Mouse (Mus musculus) gastrocnemius, adult 2 months (tissue): Measurements from ENCODE around the gene Jpt2. TPM values are rescaled to one million over a fixed set of nuclear protein-coding genes. Genes with fewer than 3 reads are reported as not detected.
A peak's percentile ranks its signal among the peaks of the same experiment; 100 is the strongest.
"Not testable (repeated sequence)": the region's sequence is repeated elsewhere in the genome, so short reads cannot be mapped to it uniquely, and the experiment has no call there.

Experiments
- DNase-seq: peaks from one replicate; pipeline ENCODE4 v3.0.0; 2022
- H3K27ac ChIP-seq: fragments of 200-600 bp; 2 replicates; pipeline ENCODE4 v1.8.1; 2022; ENCODE audit warnings: mild to moderate bottlenecking
- H3K4me3 ChIP-seq: fragments of 200-600 bp; 2 replicates; pipeline ENCODE4 v1.8.1; 2022; ENCODE audit warnings: mild to moderate bottlenecking, moderate library complexity
- CTCF ChIP-seq: fragments of 200-600 bp; IDR thresholded peaks from 2 replicates; pipeline ENCODE4 v1.8.1; 2022; ENCODE audit warnings: antibody characterized with exemption, mild to moderate bottlenecking, moderate library complexity
- intact Hi-C: fragments of 180-260 bp; cut with DNase I; formaldehyde crosslinking; loops from one replicate; pipeline ENCODE4 v1.15.1; 2025
- long read RNA-seq, 2 experiments: library from polyadenylated mRNA; stranded (forward); transcript quantifications; one replicate each; pipeline ENCODE4 v2.0.0; 2021
- total RNA-seq, 2 experiments: library from RNA; stranded (reverse); gene quantifications; 2 replicates each; pipeline ENCODE4 v1.2.3; 2021

Gene Jpt2
- 1 to 10 TPM; 5.3 to 6.8 TPM for total RNA-seq
- long read RNA-seq, experiment 1, transcript Jpt2-201 (5 exons, 2,672 nt) = major isoform, 15 of 18 reads
- long read RNA-seq, experiment 1, partial matches to known transcripts = 0 of 18 reads
- long read RNA-seq, experiment 1, other reads (novel, unspliced or antisense) = 2 of 18 reads
- long read RNA-seq, experiment 2, transcript Jpt2-201 (5 exons, 2,672 nt) = major isoform, 13 of 13 reads
- long read RNA-seq, experiment 2, partial matches to known transcripts = 0 of 13 reads
- long read RNA-seq, experiment 2, other reads (novel, unspliced or antisense) = 0 of 13 reads

DNA sequence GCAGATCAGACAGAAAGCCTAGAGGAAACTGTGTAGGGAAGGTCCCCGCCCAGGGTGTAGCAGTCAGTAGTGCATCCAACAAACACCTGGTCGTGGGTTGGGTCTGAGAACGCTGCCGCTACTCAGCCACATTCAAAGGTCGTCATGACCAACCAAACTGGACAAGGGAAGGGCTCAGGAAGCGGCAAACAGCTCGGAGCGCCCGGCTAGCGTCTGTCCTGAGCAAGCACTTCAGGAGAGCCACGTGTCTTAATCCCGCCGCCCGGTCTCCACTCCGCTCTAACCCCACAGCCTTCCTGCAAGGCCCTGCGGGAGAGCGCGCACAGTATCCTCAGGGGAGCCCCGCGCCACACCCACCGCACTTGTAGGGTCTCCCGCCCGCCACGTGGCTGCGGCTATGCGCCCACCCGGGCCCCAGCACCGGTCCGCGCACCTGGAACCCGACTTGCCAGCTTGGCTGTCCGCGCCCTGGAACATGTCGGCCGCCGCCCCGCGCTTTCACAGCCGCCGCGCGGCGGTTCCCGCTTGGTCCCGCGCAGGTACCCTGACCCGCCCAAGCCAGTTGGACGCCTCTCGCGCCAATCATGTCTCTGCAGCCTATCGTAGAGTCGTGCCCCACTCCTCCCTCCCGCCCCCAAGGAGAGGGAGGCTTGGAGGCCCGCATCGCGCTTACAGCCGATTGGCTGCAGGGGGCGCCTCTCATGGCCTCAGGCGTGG lies at the start of gene Jpt2:
Gene Jpt2, minus strand, starts transcription at position 555 of the 717 bp plus-strand sequence.
- H3K4me3 ChIP-seq = peak within 1 kb of the TSS; percentile 94
- intact Hi-C loops = no loop called here
- DNase-seq = peak; percentile 99
- peak; percentile 26 for TF ChIP-seq CTCF
- peak within 1 kb of the TSS; percentile 78 for H3K27ac ChIP-seq

DNA sequence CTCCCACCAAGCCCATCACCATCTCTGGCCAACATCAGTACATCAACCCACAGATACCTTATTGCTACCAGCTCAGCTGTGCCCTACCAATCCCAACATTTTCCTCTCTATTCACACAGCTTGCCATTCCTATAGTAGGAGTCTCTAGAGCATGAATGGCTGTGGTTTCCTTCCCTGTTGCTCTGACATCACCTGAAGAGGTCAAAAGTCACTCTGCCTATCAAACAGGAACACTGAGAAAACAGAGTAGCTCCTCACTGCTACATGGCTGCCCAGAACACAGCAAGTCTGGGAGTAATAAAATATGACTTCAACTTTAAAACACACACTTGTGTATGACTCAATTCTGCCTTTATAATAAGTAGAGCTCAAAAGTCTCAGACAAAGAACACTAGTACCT lies 47.0 kb upstream of the Jpt2 start:
- Histone ChIP-seq H3K27ac (no peak overlapping the region), H3K4me3 (no peak overlapping the region)
- intact Hi-C loops = no loop called here
- no peak for TF ChIP-seq CTCF
- no peak for DNase-seq

DNA sequence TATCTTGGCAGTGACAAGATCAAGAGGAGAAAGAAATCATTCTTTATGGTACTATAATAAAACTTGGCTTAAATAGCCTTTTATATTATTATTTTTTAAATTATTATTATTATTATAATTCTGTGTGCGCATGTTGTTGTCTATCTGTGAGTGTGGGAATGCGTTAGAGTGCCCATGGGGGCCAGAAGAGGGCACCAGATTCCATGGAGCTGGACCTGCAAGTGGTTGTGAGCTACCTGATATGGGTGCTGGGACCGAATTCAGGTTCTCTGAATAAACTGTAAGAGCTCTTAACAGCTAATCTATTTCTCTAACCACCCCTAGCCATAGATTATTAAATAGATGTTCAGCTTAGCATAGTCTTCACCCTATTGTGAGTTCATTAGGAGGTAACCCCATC lies 44.6 kb upstream of the Jpt2 start:
- no peak for DNase-seq
- Histone ChIP-seq H3K4me3 (no peak overlapping the region), H3K27ac (no peak overlapping the region)
- peak; percentile 44 for TF ChIP-seq CTCF
- intact Hi-C loops = no loop called here

DNA sequence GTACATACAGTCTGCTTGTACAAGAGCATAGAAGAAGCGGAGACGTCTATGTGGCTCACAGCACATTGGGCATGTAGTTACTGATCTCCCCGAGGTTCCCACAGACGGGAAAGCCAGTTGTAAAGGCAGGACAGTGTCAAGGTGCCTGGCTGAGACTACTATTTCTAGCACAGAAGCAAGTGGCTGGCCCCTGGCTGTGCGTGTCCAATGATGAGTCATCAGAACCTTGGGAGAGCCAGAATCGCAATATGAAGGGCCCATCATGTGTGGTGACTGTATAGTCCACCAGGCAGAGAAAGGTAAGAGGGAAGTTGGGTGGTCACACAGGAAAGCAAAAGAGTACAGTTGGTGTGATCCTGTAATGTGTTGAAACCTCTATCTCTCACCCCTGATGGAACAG lies 34.2 kb upstream of the Jpt2 start:
- H3K27ac ChIP-seq = no peak overlapping the region
- no peak for TF ChIP-seq CTCF
- H3K4me3 ChIP-seq = no peak overlapping the region
- DNase-seq = no peak
- intact Hi-C loops = no loop called here

DNA sequence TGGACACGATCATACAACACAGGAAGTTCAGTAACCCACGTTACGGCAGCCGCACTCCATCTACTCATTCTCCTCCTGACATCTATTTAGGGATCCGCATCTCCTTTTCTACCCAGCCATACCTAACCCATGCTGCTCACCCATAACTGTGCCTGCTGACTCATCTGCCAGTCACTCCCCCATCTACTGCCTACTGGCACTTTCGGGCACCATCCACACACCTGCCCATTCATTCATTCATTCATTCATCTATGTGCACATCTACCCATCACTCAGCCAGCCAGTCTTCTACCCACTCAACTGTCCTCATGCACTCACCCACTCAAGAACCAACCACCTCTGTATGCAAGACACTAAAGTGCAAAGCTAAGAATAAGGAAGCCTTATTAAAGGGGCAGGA lies 26.7 kb upstream of the Jpt2 start:
- H3K27ac ChIP-seq = no peak overlapping the region
- TF ChIP-seq CTCF = no peak
- no peak for DNase-seq
- intact Hi-C loops = no loop called here
- no peak overlapping the region for H3K4me3 ChIP-seq

DNA sequence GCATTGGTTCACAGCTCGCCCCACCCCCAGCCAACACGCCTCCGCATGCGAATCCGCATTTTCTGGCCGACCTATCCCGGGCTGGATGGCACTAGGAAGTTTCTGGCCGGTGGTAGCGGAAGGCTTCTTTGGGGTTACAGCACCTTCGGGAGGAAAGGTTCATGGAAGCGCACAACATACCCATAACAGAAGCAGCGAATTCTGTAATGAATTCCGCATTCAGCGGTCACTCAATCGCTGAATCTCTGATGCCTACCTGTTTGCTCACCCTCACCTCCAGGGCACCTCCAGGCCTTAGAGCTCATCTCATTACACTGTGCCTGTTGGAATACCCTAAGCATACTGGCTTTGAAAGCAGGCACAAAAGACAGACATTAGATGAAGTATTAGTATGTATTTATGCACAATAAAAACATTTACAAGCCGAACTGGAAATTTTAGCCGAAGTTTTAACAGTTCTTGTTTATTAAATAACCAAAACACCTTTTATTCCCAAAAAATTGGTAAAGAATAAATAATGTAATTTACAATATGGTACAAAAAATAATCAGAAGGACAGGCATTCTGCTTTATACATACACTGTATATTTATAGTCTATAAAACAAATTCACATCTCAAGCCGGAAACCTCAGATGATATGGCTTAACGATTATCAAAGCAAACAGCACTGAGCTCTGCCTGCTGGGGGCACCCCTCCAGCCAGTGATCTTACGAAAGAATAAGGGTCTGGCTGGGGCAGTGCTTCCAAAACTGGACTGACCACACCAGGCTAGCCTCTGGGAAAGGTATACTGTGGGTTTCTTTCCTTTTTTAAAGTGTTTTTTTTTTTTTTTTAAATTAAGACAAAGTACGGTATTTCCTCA lies 595 bp upstream of the Jpt2 start:
- intact Hi-C loops = no loop called here
- TF ChIP-seq CTCF = no peak
- DNase-seq = no peak
- Histone ChIP-seq H3K4me3 (peak overlapping the region; percentile 94), H3K27ac (peak overlapping the region; percentile 78)

DNA sequence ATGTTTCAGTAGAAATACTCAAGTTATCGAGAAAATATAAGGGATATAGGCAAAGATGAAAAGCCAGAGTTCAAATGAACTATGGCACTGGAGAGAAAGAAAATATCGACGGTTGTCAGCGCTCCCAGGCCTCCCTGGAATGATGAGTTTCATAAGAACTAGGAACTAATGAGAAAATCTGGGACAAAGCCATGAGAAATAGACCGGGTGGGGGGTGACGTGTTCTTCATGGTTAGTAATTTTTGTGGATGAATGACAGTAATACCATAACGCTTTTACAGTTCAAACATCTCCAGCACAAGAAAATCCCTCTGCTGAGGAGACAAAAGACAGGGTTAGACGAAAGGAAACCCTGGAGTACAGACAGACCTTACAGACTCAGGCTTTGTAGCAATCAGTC lies 1.1 kb downstream of the Jpt2 start:
- no peak for TF ChIP-seq CTCF
- H3K27ac ChIP-seq = no peak overlapping the region
- intact Hi-C loops = no loop called here
- peak overlapping the region; percentile 94 for H3K4me3 ChIP-seq
- no peak for DNase-seq

DNA sequence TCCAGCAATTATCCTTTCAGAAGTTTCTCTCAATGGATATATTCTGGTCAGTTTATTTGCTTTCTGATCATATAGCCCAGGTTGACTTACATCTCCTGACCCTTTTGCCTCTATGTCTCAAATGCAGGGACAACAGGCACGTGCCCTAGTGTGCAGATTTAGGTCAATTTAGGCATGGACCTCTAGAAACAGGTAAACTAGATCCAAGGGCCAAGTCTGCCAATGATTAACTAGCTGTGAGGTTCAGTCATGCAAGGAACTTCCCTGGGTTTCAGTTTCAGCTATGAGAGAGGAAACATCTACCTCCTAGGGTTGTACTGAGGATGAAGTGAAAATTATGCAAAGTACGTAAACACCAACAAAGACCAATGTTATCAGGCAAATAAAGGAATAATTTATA lies 7.2 kb downstream of the Jpt2 start:
- TF ChIP-seq CTCF = no peak
- no peak for DNase-seq
- intact Hi-C loops = no loop called here

DNA sequence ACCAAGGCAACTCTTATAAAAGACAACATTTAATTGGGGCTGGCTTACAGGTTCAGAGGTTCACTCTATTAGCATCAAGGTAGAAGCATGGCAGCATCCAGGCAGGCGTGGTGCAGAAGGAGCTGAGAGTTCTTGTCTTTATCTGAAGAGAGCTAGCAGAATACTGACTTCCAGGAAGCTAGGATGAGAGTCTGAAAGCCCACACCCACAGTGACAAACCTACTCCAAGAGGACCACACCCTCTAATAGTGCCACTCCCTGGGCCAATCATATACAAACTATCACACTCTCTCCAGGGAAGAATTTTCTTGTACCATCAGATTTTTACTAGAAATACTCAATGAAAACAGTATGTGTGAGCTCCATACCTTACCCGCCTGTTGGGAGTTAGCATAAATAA lies 9.8 kb downstream of the Jpt2 start:
- intact Hi-C loops = no loop called here
- no peak overlapping the region for H3K27ac ChIP-seq
- no peak overlapping the region for H3K4me3 ChIP-seq
- DNase-seq = no peak
- no peak for TF ChIP-seq CTCF

More for the DNA sequence above, 7.2 kb downstream of the Jpt2 start:
- Histone ChIP-seq H3K27ac (no peak overlapping the region), H3K4me3 (no peak overlapping the region)

DNA sequence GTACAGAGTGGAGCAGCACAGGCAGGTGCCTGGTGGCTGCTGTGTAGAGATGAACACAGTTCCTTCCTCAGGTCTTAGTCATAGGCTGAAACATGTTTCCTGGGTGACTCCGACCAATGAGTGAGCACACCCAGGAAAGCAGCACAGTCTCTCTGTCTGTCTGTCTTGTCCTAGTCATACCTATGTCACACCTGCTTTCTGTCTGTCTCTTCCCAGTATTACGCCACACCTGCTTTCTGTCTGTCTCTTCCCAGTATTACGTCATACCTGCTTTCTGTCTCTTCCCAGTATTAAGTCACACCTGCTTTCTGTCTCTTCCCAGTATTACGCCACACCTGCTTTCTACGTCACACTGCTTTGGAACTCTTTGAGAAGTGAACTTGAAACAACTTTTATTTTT lies 12.3 kb downstream of the Jpt2 start:
- no peak for TF ChIP-seq CTCF
- intact Hi-C loops = no loop called here

DNA sequence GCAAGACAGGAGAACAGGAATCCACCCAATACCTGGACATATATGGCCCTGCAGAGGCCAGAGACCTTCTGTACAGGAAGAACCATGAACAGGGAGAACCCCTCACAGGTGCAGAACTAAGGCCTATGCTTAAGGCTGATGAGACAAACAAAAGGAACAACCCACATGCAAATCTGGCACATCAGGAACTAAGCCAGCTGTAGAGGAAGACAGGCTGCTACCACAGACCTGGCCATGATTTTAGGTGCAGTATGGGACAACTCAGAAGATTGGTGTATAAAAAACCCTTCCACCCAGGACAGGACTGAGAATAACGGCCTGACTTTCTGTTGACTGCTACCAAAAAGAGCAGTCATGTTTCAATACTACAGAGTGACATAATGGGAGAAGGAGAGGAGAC lies 16.9 kb downstream of the Jpt2 start:
- intact Hi-C loops, DNase-seq, H3K4me3 ChIP-seq, H3K27ac ChIP-seq: not testable (repeated sequence)

More for the DNA sequence above, 12.3 kb downstream of the Jpt2 start:
- Histone ChIP-seq H3K4me3 (no peak overlapping the region), H3K27ac (no peak overlapping the region)
- DNase-seq = no peak

DNA sequence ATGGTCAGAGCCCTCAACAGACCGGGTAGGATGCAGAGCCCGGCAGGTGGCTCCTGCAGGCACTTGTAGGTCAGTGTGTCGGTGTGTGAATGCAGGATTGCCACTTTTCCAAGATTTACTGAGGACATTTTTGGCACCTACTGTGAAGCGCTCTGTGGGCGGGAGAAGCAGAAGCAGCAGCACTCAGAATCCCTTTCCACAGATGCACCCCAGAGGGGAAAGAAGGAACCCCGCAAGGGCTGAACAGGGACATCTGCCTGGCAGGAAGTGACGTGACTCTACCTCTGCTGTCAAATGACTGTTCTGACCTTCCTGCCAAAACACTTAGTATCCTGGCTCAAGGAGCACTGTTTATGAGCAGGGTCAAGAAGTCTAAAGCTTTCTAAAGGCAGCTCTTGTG lies 17.5 kb downstream of the Jpt2 start:
- no peak for DNase-seq
- H3K4me3 ChIP-seq = no peak overlapping the region
- H3K27ac ChIP-seq = no peak overlapping the region
- intact Hi-C loops = no loop called here
- no peak for TF ChIP-seq CTCF

DNA sequence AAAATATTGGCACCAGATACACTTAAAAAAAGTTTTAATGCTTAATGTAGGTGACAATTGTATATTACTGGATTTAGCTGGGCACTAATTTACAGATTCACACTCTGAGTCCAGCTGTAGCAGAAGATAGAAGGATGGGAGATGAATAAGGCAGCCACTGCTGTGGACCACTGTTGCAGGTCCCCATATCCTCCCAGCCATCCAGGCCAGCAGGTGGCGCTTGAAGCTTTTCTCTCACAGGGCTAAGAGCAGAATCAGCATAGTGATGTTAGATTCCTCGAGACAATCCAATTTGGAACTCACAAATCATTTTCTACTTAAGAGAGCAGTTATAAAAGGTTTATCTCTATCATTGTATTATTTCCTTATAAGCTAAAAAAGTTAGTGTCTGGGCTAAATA lies 18.0 kb downstream of the Jpt2 start:
- peak; percentile 74 for TF ChIP-seq CTCF
- DNase-seq = peak; percentile 54
- H3K27ac ChIP-seq, intact Hi-C loops, H3K4me3 ChIP-seq: not testable (repeated sequence)
